Comparison of ENCODE assay signal across 15 mouse cellular contexts in the genomic region with DNA sequence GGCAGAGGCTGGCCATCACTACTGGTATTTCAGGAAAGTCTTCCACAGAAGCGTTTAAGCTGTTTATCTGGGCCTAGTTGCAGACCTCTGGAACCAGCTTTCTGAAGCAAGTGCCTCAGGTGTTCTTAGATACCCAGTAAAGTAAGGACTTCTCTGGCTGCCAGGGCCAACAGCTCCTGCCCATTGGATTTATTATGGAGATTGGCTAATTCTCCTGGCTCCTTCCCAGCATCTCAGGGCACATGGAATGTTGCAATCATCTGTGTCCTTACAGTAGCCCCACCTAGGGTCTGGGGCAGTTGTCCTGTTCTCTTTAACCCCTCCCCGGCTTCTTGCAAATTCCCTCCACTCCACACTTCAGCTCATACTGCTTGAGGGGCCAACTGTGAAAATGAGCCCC. TPM values are rescaled to one million over a fixed set of nuclear protein-coding genes. Genes with fewer than 3 reads are reported as not detected.
DNase-seq lines count a peak whose midpoint lies in the region; ATAC-seq lines count a peak whose summit lies in the region.
"Had no signal": no experiment of that assay in that cellular context is flagged by ENCODE, and none has a peak within 500 bp of the region (broad histone marks: within the 10 kb centered on the region; RNA-seq: fewer than 3 reads in every experiment).

No protein-coding gene starts in this region.

- no peaks in the 10 kb centered on the region for H3K4me1 ChIP-seq in forebrain, embryonic 11.5 days (replicated peaks; ENCODE audit: control insufficient read depth, insufficient read depth, low read length)
- H3K4me1 ChIP-seq: forebrain, embryonic 15.5 days; intestine, embryonic 15.5 days had no signal

- peaks cover 19% of the 10 kb centered on the region; the same call in 1 of the 2 replicates for H3K79me2 ChIP-seq in macrophage (ENCODE audit: inconsistent target)

- no peaks in the 10 kb centered on the region for H3K36me3 ChIP-seq in macrophage (ENCODE audit: inconsistent target)
- H3K36me3 ChIP-seq in forebrain, embryonic 11.5 days (ENCODE audit: control insufficient read depth, insufficient read depth, low read length): no peaks in the 10 kb centered on the region
- H3K36me3 ChIP-seq: forebrain, embryonic 15.5 days; intestine, embryonic 15.5 days had no signal

- no peaks in the 10 kb centered on the region for H3K9me3 ChIP-seq in forebrain, embryonic 11.5 days (ENCODE audit: control insufficient read depth, low read length)
- H3K9me3 ChIP-seq: forebrain, embryonic 15.5 days; intestine, embryonic 15.5 days had no signal

- H3K4me3 ChIP-seq in macrophage (ENCODE audit: inconsistent target): no peak overlapping the region
- no peak overlapping the region for H3K4me3 ChIP-seq in forebrain, embryonic 11.5 days (ENCODE audit: low read depth, low read length)
- H3K4me3 ChIP-seq: forebrain, embryonic 15.5 days; intestine, embryonic 15.5 days had no signal

- H3K27ac ChIP-seq in macrophage: peak overlapping the region; percentile 21
- H3K27ac ChIP-seq in forebrain, embryonic 11.5 days (ENCODE audit: low read depth, low read length): no peak overlapping the region
- H3K27ac ChIP-seq: forebrain, embryonic 15.5 days; intestine, embryonic 15.5 days; liver, embryonic 14.5 days had no signal

- no peaks in the 10 kb centered on the region for H3K27me3 ChIP-seq in forebrain, embryonic 11.5 days (ENCODE audit: control insufficient read depth, insufficient read depth, low read length)
- H3K27me3 ChIP-seq: forebrain, embryonic 15.5 days; intestine, embryonic 15.5 days had no signal

- 84% methylated on average over 2 of the region's 2 CpGs for WGBS in macrophage (ENCODE audit: missing documents)
- 65% methylated on average over 2 of the region's 2 CpGs for WGBS in forebrain, embryonic 11.5 days

- H3K9ac ChIP-seq in forebrain, embryonic 11.5 days (ENCODE audit: low read length): no peak overlapping the region
- H3K9ac ChIP-seq: forebrain, embryonic 15.5 days; intestine, embryonic 15.5 days; liver, embryonic 14.5 days had no signal

- ATAC-seq in forebrain, embryonic 11.5 days (replicated peaks; ENCODE audit: low FRiP score): no peak
- no peak for ATAC-seq in granulocyte monocyte progenitor cell, adult 5-6 weeks (replicated peaks; ENCODE audit: poor library complexity, severe bottlenecking)
- ATAC-seq: CD4-positive, CD25-positive, alpha-beta regulatory T cell, adult 4 months; forebrain, embryonic 15.5 days; intestine, embryonic 15.5 days had no signal

- H3K4me2 ChIP-seq in forebrain, embryonic 11.5 days (ENCODE audit: low read depth, low read length, severe bottlenecking): no peak overlapping the region
- H3K4me2 ChIP-seq: forebrain, embryonic 15.5 days; intestine, embryonic 15.5 days had no signal

- peak; percentile 15 to 28 for DNase-seq in heart, adult 18-20 months
- no peak for DNase-seq in heart, postnatal 25 days (ENCODE audit: low spot score)
- DNase-seq in adrenal gland, adult 2 months: peak; percentile 81
- peak; percentile 76 for DNase-seq in kidney, postnatal 14 days
- no peak for DNase-seq in forebrain, embryonic 11.5 days (ENCODE audit: low spot score)
- no peak for DNase-seq in embryo, embryonic 10.5 days (ENCODE audit: low spot score)
- DNase-seq: cerebellum, adult 9-11 months; midbrain, embryonic 14.5 days; thymus, postnatal 36 days had no signal

- intact Hi-C loops in heart, postnatal 25 days (cut with DNase I): no loop called here

RNA-seq across cellular contexts. Expression of gene Gadd45a, which starts 38.6 kb away (rescaled TPM):
- 10 to 100 TPM; 22.9 to 24.8 TPM for total RNA-seq in heart, adult 18-20 months (2021)
- 10 to 100 TPM; 16.1 to 20.0 TPM for total RNA-seq in heart, postnatal 25 days (2021)
- 10 to 100 TPM; 15.3 to 51.4 TPM for total RNA-seq in adrenal gland, adult 2 months (2021)
- 77.3 and 93.9 TPM in 2 replicates for polyA plus RNA-seq in adrenal gland, adult 2 months (2012; rRNA removed)
- total RNA-seq in macrophage (2018; cell fraction: chromatin; rRNA removed): 100 to 1,000 TPM in 10 of 26 experiments, 10 to 100 TPM in 15, 1 to 10 TPM in 1; 7.6 to 206 (median 78.5) TPM
- total RNA-seq in macrophage (2018; cell fraction: cytosol; rRNA removed): 100 to 1,000 TPM in 13 of 26 experiments, 10 to 100 TPM in 13; 13.3 to 236 (median 98.4) TPM
- total RNA-seq in macrophage (2018; cell fraction: nucleus; rRNA removed): 100 to 1,000 TPM in 13 of 26 experiments, 10 to 100 TPM in 13; 12.7 to 228 (median 94.3) TPM
- polyA plus RNA-seq in macrophage (2018): 88.5 to 287 TPM (median 181 TPM) in 3 replicates
- polyA plus RNA-seq in forebrain, embryonic 11.5 days (2014; fragmentation: Nextera tagmentation; extraction: Ambion mirVana): 19.7 and 23.2 TPM in 2 replicates
- 6.2 and 12.7 TPM in 2 replicates for total RNA-seq in granulocyte monocyte progenitor cell, adult 5-6 weeks (2014; fragmentation: Nextera tagmentation)
- total RNA-seq in granulocyte monocyte progenitor cell, adult 5-6 weeks (2017): 52.5 and 66.5 TPM in 2 replicates

Comparison
In these comparisons a context has a peak if more than half of its experiments do, and no peak if none do; other contexts are left out.
1. DNase-seq: peak in heart, adult 18-20 months (2 of 2), adrenal gland, adult 2 months (single experiment) and kidney, postnatal 14 days (single experiment); none in heart, postnatal 25 days (single experiment), forebrain, embryonic 11.5 days (single experiment) and embryo, embryonic 10.5 days (single experiment).